Mouse (Mus musculus) small intestine, adult 2 months (tissue): ENCODE results near the gene A630076J17Rik. TPM values are rescaled to one million over a fixed set of nuclear protein-coding genes. Genes with fewer than 3 reads are reported as not detected.

Experiments
- H3K27ac ChIP-seq: fragments of 200-500 bp; 2 replicates; pipeline ENCODE4 v1.5.1; 2012; ENCODE audit warnings: low read depth, low read length, control low read depth, inconsistent platforms; ENCODE audit not compliant: insufficient read depth
- H3K27me3 ChIP-seq: fragments of 200-500 bp; 2 replicates; pipeline ENCODE4 v1.6.1; 2012; ENCODE audit warnings: mild to moderate bottlenecking, moderate library complexity, low read length, inconsistent platforms; ENCODE audit not compliant: control insufficient read depth, insufficient read depth
- H3K36me3 ChIP-seq: fragments of 200-500 bp; 2 replicates; pipeline ENCODE4 v1.6.1; 2012; ENCODE audit warnings: mild to moderate bottlenecking, low read length, control low read depth, inconsistent platforms; ENCODE audit not compliant: control insufficient read depth, insufficient read depth
- H3K4me1 ChIP-seq: fragments of 200-500 bp; 2 replicates; pipeline ENCODE4 v1.6.1; 2012; ENCODE audit warnings: low read length, inconsistent platforms, mixed read lengths; ENCODE audit not compliant: control insufficient read depth, insufficient read depth, insufficient read length
- H3K4me3 ChIP-seq: fragments of 200-500 bp; 2 replicates; pipeline ENCODE4 v1.5.1; 2012; ENCODE audit warnings: low read depth, mild to moderate bottlenecking, control low read depth, inconsistent platforms, low read length, moderate library complexity
- CTCF ChIP-seq: fragments of 200-500 bp; IDR thresholded peaks from 2 replicates; pipeline ENCODE4 v1.5.1; 2012; ENCODE audit warnings: low read depth, mild to moderate bottlenecking, control low read depth, inconsistent platforms, low read length, moderate library complexity, mixed read lengths; ENCODE audit not compliant: insufficient replicate concordance, insufficient read length; ENCODE audit errors: extremely low read depth
- POLR2A ChIP-seq: fragments of 200-500 bp; IDR thresholded peaks from 2 replicates; pipeline ENCODE4 v1.6.1; 2012; ENCODE audit warnings: low read depth, mild to moderate bottlenecking, control low read depth, inconsistent platforms, low read length, moderate library complexity
- WGBS: fragments of 180-500 bp; shearing (Covaris S2); methylation state at CpG from one replicate; pipeline ENCODE4 v1.1.7; 2018; 5-methylcytosine and 5-hydroxymethylcytosine counted together
- polyA plus RNA-seq: library from polyadenylated mRNA; depleted of rRNA; stranded (reverse); fragments of >200 nt; gene quantifications from 2 replicates; pipeline ENCODE4 v1.2.3, GENCODE M21; 2012

The A630076J17Rik gene
- polyA plus RNA-seq, 1 experiment = not detected

- TF ChIP-seq POLR2A (no peak), CTCF (no peak)
- WGBS = 16% methylated on average over 5 of the region's 5 CpGs
- Histone ChIP-seq H3K4me3 (no peak overlapping the region), H3K4me1 (peaks cover 14% of the 10 kb centered on the region; the same call in 1 of the 2 replicates), H3K36me3 (no peaks in the 10 kb centered on the region), H3K27me3 (no peaks in the 10 kb centered on the region), H3K27ac (no peak overlapping the region)
Measured at GRCm38 (mm10) chr3:107229822-107230221, 592 bp upstream of the A630076J17Rik start.

- Histone ChIP-seq H3K27ac (no peak overlapping the region), H3K4me3 (no peak overlapping the region), H3K36me3 (no peaks in the 10 kb centered on the region), H3K4me1 (peaks cover 14% of the 10 kb centered on the region; the same call in 1 of the 2 replicates), H3K27me3 (no peaks in the 10 kb centered on the region)
- 42% methylated on average over 4 of the region's 4 CpGs for WGBS
- TF ChIP-seq CTCF = no peak
- no peak for TF ChIP-seq POLR2A
Measured at GRCm38 (mm10) chr3:107231202-107231601, 788 bp downstream of the A630076J17Rik start.

GRCm38 (mm10) chr3:107233351-107233813, 3.0 kb downstream of the A630076J17Rik start:
- TF ChIP-seq POLR2A (no peak), CTCF (0 out of 2 replicates have a peak, but pooled peaks have one; percentile 17)
- Histone ChIP-seq H3K27me3 (no peaks in the 10 kb centered on the region), H3K27ac (no peak overlapping the region), H3K4me3 (no peak overlapping the region), H3K4me1 (peaks cover 14% of the 10 kb centered on the region), H3K36me3 (no peaks in the 10 kb centered on the region)
- 8% methylated on average over 11 of the region's 11 CpGs for WGBS

- H3K4me1 ChIP-seq = peaks cover 14% of the 10 kb centered on the region
- no peaks in the 10 kb centered on the region for H3K27me3 ChIP-seq
- TF ChIP-seq POLR2A (no peak), CTCF (no peak)
- 28% methylated on average over 2 of the region's 2 CpGs for WGBS
- no peaks in the 10 kb centered on the region for H3K36me3 ChIP-seq
- no peak overlapping the region for H3K27ac ChIP-seq
- H3K4me3 ChIP-seq = no peak overlapping the region
Measured at GRCm38 (mm10) chr3:107233945-107234344, 3.5 kb downstream of the A630076J17Rik start.

GRCm38 (mm10) chr3:107238051-107238450, 7.6 kb downstream of the A630076J17Rik start:
- H3K27ac ChIP-seq = no peak overlapping the region
- H3K36me3 ChIP-seq = no peaks in the 10 kb centered on the region
- H3K4me1 ChIP-seq = no peaks in the 10 kb centered on the region; the same call in 1 of the 2 replicates
- H3K4me3 ChIP-seq = no peak overlapping the region
- H3K27me3 ChIP-seq = no peaks in the 10 kb centered on the region
- WGBS = 70% methylated on average over 2 of the region's 2 CpGs
- TF ChIP-seq POLR2A (no peak), CTCF (no peak)

GRCm38 (mm10) chr3:107238471-107238980, 8.1 kb downstream of the A630076J17Rik start:
- Histone ChIP-seq H3K4me1 (no peaks in the 10 kb centered on the region; the same call in 1 of the 2 replicates), H3K4me3 (no peak overlapping the region), H3K36me3 (no peaks in the 10 kb centered on the region), H3K27me3 (no peaks in the 10 kb centered on the region), H3K27ac (no peak overlapping the region)
- WGBS = 71% methylated on average over 8 of the region's 8 CpGs
- no peak for TF ChIP-seq CTCF
- no peak for TF ChIP-seq POLR2A

GRCm38 (mm10) chr3:107239607-107240006, 9.2 kb downstream of the A630076J17Rik start, which contains the start of gene Prok1:
Prok1 (minus strand) TSS chr3:107239707.
- no peak within 1 kb of the TSS for H3K27ac ChIP-seq
- TF ChIP-seq CTCF (no peak), POLR2A (no peak)
- no peaks in the 10 kb centered on the region; the same call in 1 of the 2 replicates for H3K4me1 ChIP-seq
- H3K27me3 ChIP-seq = no peaks in the 10 kb centered on the region
- WGBS = 92% methylated on average over 9 of the region's 9 CpGs
- H3K4me3 ChIP-seq = no peak within 1 kb of the TSS
- H3K36me3 ChIP-seq = no peaks in the 10 kb centered on the region
